Comparison of ENCODE assay signal across 10 mouse cellular contexts in the genomic region with DNA sequence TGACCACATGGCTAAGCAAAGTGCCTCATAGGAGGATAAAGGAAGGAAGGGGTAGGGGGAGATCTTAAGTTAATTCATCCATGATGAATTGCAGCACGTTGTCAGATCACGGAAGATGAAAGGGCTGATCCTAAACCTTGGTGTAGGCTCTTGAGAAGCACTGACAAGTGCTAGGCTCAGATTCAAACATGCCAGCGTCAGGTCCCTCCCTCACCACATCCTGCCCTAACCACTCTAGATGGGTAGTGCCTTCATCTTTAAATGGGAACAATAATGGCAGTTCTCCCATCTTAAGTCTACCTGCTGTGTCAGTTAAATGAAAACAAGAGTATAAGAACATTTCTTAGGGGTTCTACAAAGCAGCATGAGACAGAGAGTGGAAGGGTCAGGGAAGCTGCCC.
"Had no signal": no experiment of that assay in that cellular context is flagged by ENCODE, and none has a peak within 500 bp of the region (broad histone marks: within the 10 kb centered on the region; RNA-seq: fewer than 3 reads in every experiment).

No protein-coding gene starts in this region.

- DNase-seq: kidney, adult 8-10 months; kidney, postnatal 36 days; layer of hippocampus, adult 9-11 months; layer of hippocampus, postnatal 36 days; lung, embryonic 14.5 days; lung, postnatal 10 days; lung, postnatal 4 days; midbrain, embryonic 14.5 days; right cerebral cortex, adult 18-20 months; thymus, adult 2 months had no signal
